In the genomic region with DNA sequence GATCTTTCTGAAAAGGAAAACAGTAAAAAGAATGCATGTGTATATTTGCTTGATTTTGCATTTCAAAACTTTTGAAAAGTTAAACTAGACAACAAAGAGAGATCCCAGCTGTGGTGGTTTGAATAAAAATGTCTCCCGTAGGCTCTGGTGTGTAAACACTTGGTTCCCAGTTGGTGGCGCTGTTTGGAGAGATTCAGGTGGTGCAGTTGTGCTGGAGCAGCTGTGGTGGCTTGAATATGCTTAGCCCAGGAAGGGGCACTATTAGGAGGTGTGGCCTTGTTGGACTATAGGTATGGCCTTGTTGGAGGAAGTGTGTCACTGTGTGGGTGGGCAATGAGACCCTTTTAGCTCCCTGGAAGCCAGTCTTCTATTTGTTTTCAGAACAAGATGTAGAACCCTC, we compare ENCODE assay signal across 9 mouse cellular contexts. TPM values are rescaled to one million over a fixed set of nuclear protein-coding genes. Genes with fewer than 3 reads are reported as not detected.
A peak's percentile ranks its signal among the peaks of the same experiment; 100 is the strongest.
DNase-seq lines count a peak whose midpoint lies in the region; TF ChIP-seq lines count a peak whose summit lies in the region.
"Had no signal": no experiment of that assay in that cellular context is flagged by ENCODE, and none has a peak within 500 bp of the region (broad histone marks: within the 10 kb centered on the region; RNA-seq: fewer than 3 reads in every experiment).

No protein-coding gene starts in this region.

- no peak; the same call in none of the 2 replicates for TF ChIP-seq CTCF in left cerebral cortex, adult 2 months (IDR thresholded peaks at IDR 0.05)

- no peak overlapping the region for H3K4me3 ChIP-seq in left cerebral cortex, adult 2 months

- peak; percentile 28 for DNase-seq in adrenal gland, postnatal 10 days
- no peak for DNase-seq in adrenal gland, adult 2 months
- DNase-seq in retina, postnatal 1 day, result peak; percentile 31
- no peak for DNase-seq in retina, embryonic 14.5 days (ENCODE audit: low spot score)
- peak; percentile 26 to 50 for DNase-seq in lung, postnatal 4 days
- no peak for DNase-seq in left cerebral cortex, adult 9 months (ENCODE audit: low spot score in 2 of 2)
- DNase-seq in left cerebral cortex, adult 2 months (ENCODE audit: extremely low spot score in 1 of 2, low spot score in 2 of 2), result no peak
- DNase-seq in kidney, postnatal 14 days, result no peak
- DNase-seq: right cerebral cortex, postnatal 25 days had no signal

- H3K27ac ChIP-seq in left cerebral cortex, adult 2 months, result no peak overlapping the region

- intact Hi-C loops in left cerebral cortex, adult 2 months (cut with DNase I), result no loop called here

RNA-seq across cellular contexts. Expression of a gene that starts 1.3 kb away (rescaled TPM):
- 1 to 10 TPM; 6.0 to 8.6 TPM for total RNA-seq in adrenal gland, postnatal 10 days (2021)
- total RNA-seq in adrenal gland, adult 2 months (2021), result 1 to 10 TPM; 1.4 to 3.8 TPM
- 0.76 and 0.88 TPM in 2 replicates for polyA plus RNA-seq in adrenal gland, adult 2 months (2012; rRNA removed)
- under 1 TPM; 0.40 to 0.66 TPM for total RNA-seq in left cerebral cortex, adult 2 months (2021)

RNA-seq across cellular contexts. Expression of a gene that starts 11.7 kb away (rescaled TPM):
- 10 to 100 TPM in 1 of 2 experiments, 1 to 10 TPM in 1; 5.8 to 10.5 TPM for total RNA-seq in adrenal gland, postnatal 10 days (2021)
- 1 to 10 TPM; 6.6 to 8.7 TPM for total RNA-seq in adrenal gland, adult 2 months (2021)
- polyA plus RNA-seq in adrenal gland, adult 2 months (2012; rRNA removed), result 0.27 and 0.48 TPM in 2 replicates
- 10 to 100 TPM; 20.4 to 22.5 TPM for total RNA-seq in left cerebral cortex, adult 2 months (2021)

RNA-seq across cellular contexts. Expression of a gene that starts 25.2 kb away (rescaled TPM):
- total RNA-seq in adrenal gland, postnatal 10 days (2021), result 1 to 10 TPM; 3.7 to 3.9 TPM
- 1 to 10 TPM; 4.1 to 5.7 TPM for total RNA-seq in adrenal gland, adult 2 months (2021)
- polyA plus RNA-seq in adrenal gland, adult 2 months (2012; rRNA removed), result 0.16 TPM in 1 of 2 replicates, not detected in the other
- total RNA-seq in left cerebral cortex, adult 2 months (2021), result 1 to 10 TPM; 3.1 to 4.5 TPM

RNA-seq across cellular contexts. Expression of a gene that starts 31.0 kb away (rescaled TPM):
- total RNA-seq in adrenal gland, postnatal 10 days (2021), result 1 to 10 TPM; 1.7 to 2.1 TPM
- total RNA-seq in adrenal gland, adult 2 months (2021), result under 1 TPM; 0.89 to 0.97 TPM
- 1.1 and 1.6 TPM in 2 replicates for polyA plus RNA-seq in adrenal gland, adult 2 months (2012; rRNA removed)
- total RNA-seq in left cerebral cortex, adult 2 months (2021), result 1 to 10 TPM; 1.7 TPM

RNA-seq across cellular contexts. Expression of a gene that starts 32.3 kb away (rescaled TPM):
- total RNA-seq in adrenal gland, postnatal 10 days (2021), result 1 to 10 TPM; 5.5 to 6.0 TPM
- total RNA-seq in adrenal gland, adult 2 months (2021), result 1 to 10 TPM; 4.1 to 7.3 TPM
- polyA plus RNA-seq in adrenal gland, adult 2 months (2012; rRNA removed), result 2.3 and 2.6 TPM in 2 replicates
- total RNA-seq in left cerebral cortex, adult 2 months (2021), result 1 to 10 TPM; 4.8 to 6.1 TPM

Comparison
In these comparisons a context has a peak if more than half of its experiments do, and no peak if none do; other contexts are left out.
1. DNase-seq: peak in adrenal gland, postnatal 10 days (single experiment), retina, postnatal 1 day (single experiment) and lung, postnatal 4 days (2 of 2); none in adrenal gland, adult 2 months (single experiment), retina, embryonic 14.5 days (single experiment), left cerebral cortex, adult 9 months (0 of 2), left cerebral cortex, adult 2 months (0 of 2) and kidney, postnatal 14 days (single experiment).